Mouse (Mus musculus) embryo, embryonic 11.5 days (tissue): ENCODE measurements around the gene Olfr1294.

Experiments used
- DNase-seq: peaks from one replicate; pipeline ENCODE4 v3.0.0-alpha.2; 2012; ENCODE audit warnings: low read depth, low spot score

Olfr1294 gene

DNA sequence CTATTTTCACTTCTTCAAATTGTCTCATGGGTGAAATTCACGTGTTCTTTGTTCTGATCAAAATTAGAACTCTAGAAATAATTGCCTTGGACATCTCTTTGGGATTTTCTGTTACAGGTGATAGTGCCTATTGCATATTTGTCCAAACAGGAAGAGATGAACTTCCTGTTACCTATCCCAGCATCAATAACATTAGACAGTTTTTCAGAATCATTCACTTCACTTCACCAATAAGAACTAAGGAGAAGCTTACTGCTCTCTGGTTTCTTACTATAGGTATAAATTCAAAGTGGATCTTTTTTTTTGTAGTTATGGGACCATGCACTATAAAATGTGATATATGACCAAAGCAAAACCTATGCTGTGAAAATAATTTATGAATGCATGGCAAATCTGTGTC is at the start of gene Olfr1294:
TSS of gene Olfr1294 (minus strand) at position 101 of the 400 bp plus-strand sequence.
- DNase-seq: no peak

GRCm38 (mm10) chr2:111569581-111569980 is 29.5 kb upstream of the Olfr1294 start, which contains the start of gene Olfr1295:
TSS of gene Olfr1295 (minus strand) at chr2:111569681.
- DNase-seq: no peak

DNA sequence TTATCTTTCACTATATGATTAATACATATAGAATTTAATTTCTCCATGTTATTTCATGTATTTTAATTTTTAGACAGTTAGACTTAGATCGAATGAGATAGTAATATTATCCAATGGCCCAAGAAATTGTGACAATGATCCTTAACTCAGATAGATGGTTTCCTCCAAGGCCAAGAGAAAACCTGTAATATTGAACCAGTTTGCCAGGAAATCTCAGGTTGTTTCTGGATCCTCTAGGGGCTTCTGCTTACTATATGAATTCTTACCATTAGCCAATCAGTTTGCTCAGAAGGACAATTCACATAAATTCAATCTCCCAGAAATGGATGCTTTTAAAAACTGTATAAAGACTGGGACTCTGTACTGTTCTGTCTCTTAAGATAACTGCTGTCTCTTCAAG is 15.2 kb downstream of the Olfr1294 start, which contains the start of gene Olfr1293-ps:
TSS of gene Olfr1293-ps (plus strand) at position 301 of the 400 bp plus-strand sequence.
- no peak for DNase-seq

- DNase-seq: no peak
Observed at GRCm38 (mm10) chr2:111517451-111517850, 22.6 kb downstream of the Olfr1294 start.

DNA sequence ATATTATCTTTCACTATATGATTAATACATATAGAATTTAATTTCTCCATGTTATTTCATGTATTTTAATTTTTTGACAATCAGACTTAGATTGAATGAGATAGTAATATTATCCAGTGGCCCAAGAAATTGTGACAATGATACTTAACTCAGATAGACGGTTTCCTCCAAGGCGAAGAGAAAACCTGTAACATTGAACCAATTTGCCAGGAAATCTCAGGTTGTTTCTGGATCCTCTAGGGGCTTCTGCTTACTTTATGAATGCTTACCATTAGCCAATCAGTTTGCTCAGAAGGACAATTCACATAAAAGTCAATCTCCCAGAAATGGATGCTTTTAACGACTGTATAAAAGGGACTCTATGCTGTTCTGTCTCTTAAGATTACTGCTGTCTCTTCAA is 43.2 kb downstream of the Olfr1294 start, which contains the start of gene Olfr1291-ps1:
TSS of gene Olfr1291-ps1 (plus strand) at position 301 of the 400 bp plus-strand sequence.
- no peak for DNase-seq

- DNase-seq: no peak
Observed at GRCm38 (mm10) chr2:111493729-111494128, 46.4 kb downstream of the Olfr1294 start, which contains the start of gene Olfr1290. TSS of gene Olfr1290 (minus strand) at chr2:111493829.
